In the genomic region with DNA sequence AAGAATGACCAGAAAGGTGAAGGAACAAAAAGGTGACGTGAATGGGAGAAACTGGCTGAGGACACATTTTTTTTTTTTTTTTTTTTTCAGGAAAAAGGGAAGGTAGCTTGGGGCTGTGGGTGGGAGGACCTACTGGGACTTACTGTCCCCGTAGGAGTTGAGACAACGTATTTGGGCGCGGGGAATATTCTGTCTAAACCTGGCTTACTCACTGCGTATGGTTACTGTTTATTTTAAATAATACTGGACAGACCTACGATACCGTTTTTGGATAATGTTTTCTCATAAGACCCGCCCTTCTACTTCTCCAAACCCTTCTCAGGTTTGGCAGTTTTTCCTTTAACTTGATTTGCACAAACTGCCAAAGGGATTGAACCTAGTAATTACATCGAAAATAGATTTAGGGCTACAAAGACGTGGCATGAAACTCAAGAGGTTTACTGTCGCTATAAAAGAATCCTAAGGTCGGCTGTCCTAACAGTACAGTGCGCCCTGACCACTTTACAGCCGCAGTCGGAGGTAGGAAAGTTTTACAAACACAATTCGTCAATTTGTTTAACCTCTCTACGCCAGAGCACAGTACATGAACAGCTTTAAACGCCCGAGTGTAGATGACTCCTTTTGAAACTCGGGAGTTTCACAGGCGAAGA, we compare ENCODE assay signal across 9 mouse cellular contexts. TPM values are rescaled to one million over a fixed set of nuclear protein-coding genes. Genes with fewer than 3 reads are reported as not detected.
DNase-seq lines count a peak whose midpoint lies in the region; ATAC-seq and TF ChIP-seq lines count a peak whose summit lies in the region.
"Had no signal": no experiment of that assay in that cellular context is flagged by ENCODE, and none has a peak within 500 bp of the region (broad histone marks: within the 10 kb centered on the region; RNA-seq: fewer than 3 reads in every experiment).

No protein-coding gene starts in this region.

- H3K4me2 ChIP-seq in liver, embryonic 16.5 days (ENCODE audit: low read depth, low read length), result peak overlapping the region; percentile 71

- no peak for TF ChIP-seq EP300 in ES-Bruce4 (IDR thresholded peaks at IDR 0.05; ENCODE audit: insufficient read depth, low read depth, low read length)

- WGBS in liver, embryonic 16.5 days (ENCODE audit: insufficient replicate concordance), result 3% methylated on average over 22 of the region's 22 CpGs

- H3K27me3 ChIP-seq in ES-Bruce4 (ENCODE audit: control insufficient read depth, insufficient read depth, low read length, poor library complexity, severe bottlenecking), result no peaks in the 10 kb centered on the region
- H3K27me3 ChIP-seq in liver, embryonic 16.5 days (ENCODE audit: control insufficient read depth, insufficient read depth, low read depth, low read length), result no peaks in the 10 kb centered on the region; the same call in 1 of the 2 replicates

- H3K4me1 ChIP-seq in ES-Bruce4 (ENCODE audit: control insufficient read depth, insufficient read depth, low read length), result no peaks in the 10 kb centered on the region
- peaks cover 17% of the 10 kb centered on the region for H3K4me1 ChIP-seq in liver, embryonic 16.5 days (ENCODE audit: control insufficient read depth, low read depth, low read length)

- DNase-seq in frontal cortex, postnatal 25 days (ENCODE audit: low spot score in 2 of 2), result no peak
- DNase-seq in gonadal fat pad, adult 2 months (ENCODE audit: low read depth), result peak; percentile 37
- DNase-seq in embryo, embryonic 9.5 days (ENCODE audit: extremely low spot score), result no peak
- DNase-seq in cerebellum, adult 11-12 months, result no peak
- DNase-seq in layer of hippocampus, adult 9-11 months, result no peak

- ATAC-seq in frontal cortex, adult (ENCODE audit: low TSS enrichment), result peak; percentile 15; the same call in 1 of the 2 replicates
- peak; percentile 9 for ATAC-seq in liver, embryonic 16.5 days (ENCODE audit: low read depth)

- peak overlapping the region; percentile 92 for H3K9ac ChIP-seq in ES-Bruce4 (ENCODE audit: low read depth, poor library complexity, severe bottlenecking)
- H3K9ac ChIP-seq in liver, embryonic 16.5 days (ENCODE audit: low read depth, low read length), result peak overlapping the region; percentile 99

- no peak for TF ChIP-seq POLR2A in ES-Bruce4 (IDR thresholded peaks at IDR 0.05; ENCODE audit: insufficient read depth, low read length)

- H3K27ac ChIP-seq in ES-Bruce4 (ENCODE audit: insufficient read depth, low read length), result no peak overlapping the region
- H3K27ac ChIP-seq in liver, embryonic 16.5 days (ENCODE audit: low read length), result peak overlapping the region; percentile 51; the same call in 1 of the 2 replicates

- H3K4me3 ChIP-seq in ES-Bruce4 (ENCODE audit: low read depth, low read length), result peak overlapping the region; percentile 88
- peak overlapping the region; percentile 99 for H3K4me3 ChIP-seq in liver, embryonic 16.5 days (ENCODE audit: low read depth, low read length)

- 0 out of 2 replicates have a peak, but pooled peaks cover under 1% of the 10 kb centered on the region for H3K36me3 ChIP-seq in ES-Bruce4 (ENCODE audit: control insufficient read depth, insufficient read depth, low read length, poor library complexity, severe bottlenecking)
- H3K36me3 ChIP-seq in liver, embryonic 16.5 days (ENCODE audit: control insufficient read depth, insufficient read depth), result no peaks in the 10 kb centered on the region

- H3K9me3 ChIP-seq in ES-Bruce4 (replicated peaks; ENCODE audit: control insufficient read depth, insufficient read depth, low read length, poor library complexity, severe bottlenecking), result no peaks in the 10 kb centered on the region
- H3K9me3 ChIP-seq in liver, embryonic 16.5 days (replicated peaks; ENCODE audit: control insufficient read depth, low read length), result no peaks in the 10 kb centered on the region

- TF ChIP-seq CTCF in ES-Bruce4 (IDR thresholded peaks at IDR 0.05; ENCODE audit: low read depth, low read length), result no peak

RNA-seq across cellular contexts. Expression of a gene that starts 0.7 kb away (rescaled TPM):
- 119 and 124 TPM in 2 replicates for polyA plus RNA-seq in ES-Bruce4 (2011; ENCODE audit: insufficient read depth, insufficient read length, low read depth, missing spikeins)
- 76.3 and 102 TPM in 2 replicates for polyA plus RNA-seq in gonadal fat pad, adult 2 months (2012; rRNA removed)
- 38.1 and 41.1 TPM in 2 replicates for polyA plus RNA-seq in liver, embryonic 16.5 days (2015; fragmentation: Nextera tagmentation; extraction: Ambion mirVana)

RNA-seq across cellular contexts. Expression of a gene that starts 1.1 kb away (rescaled TPM):
- not detected in 2 replicates for polyA plus RNA-seq in ES-Bruce4 (2011; ENCODE audit: insufficient read depth, insufficient read length, low read depth, missing spikeins)
- 0.47 TPM in 1 of 2 replicates, not detected in the other for polyA plus RNA-seq in gonadal fat pad, adult 2 months (2012; rRNA removed)
- 1.1 and 1.4 TPM in 2 replicates for polyA plus RNA-seq in liver, embryonic 16.5 days (2015; fragmentation: Nextera tagmentation; extraction: Ambion mirVana)
- polyA plus RNA-seq: frontal cortex, adult 2 months had no signal
